Mouse (Mus musculus): ENCODE data around the gene Frem2. TPM values are rescaled to one million over a fixed set of nuclear protein-coding genes. Genes with fewer than 3 reads are reported as not detected.

The Frem2 gene
- polyA plus RNA-seq (2014; fragmentation: Illumina TruSeq; extraction: RNeasy Lipid Tissue Mini Kit (QIAGEN cat#74804)), result 0.91 TPM

GRCm38 (mm10) chr3:53656878-53657561 lies at the start of gene Frem2:
TSS of gene Frem2 (minus strand) at chr3:53657355.

GRCm38 (mm10) chr3:53488353-53488752 lies 168.8 kb downstream of the Frem2 start, which contains the start of gene Stoml3:
TSS of gene Stoml3 (plus strand) at chr3:53488653.

Other genes with a start within 250 kb of the Frem2 start
- gene Nhlrc3, start 194.0 kb downstream of the Frem2 start, polyA plus RNA-seq (2014; fragmentation: Illumina TruSeq; extraction: RNeasy Lipid Tissue Mini Kit (QIAGEN cat#74804)), result 11.6 TPM
- gene Proser1, start 193.7 kb downstream of the Frem2 start, polyA plus RNA-seq (2014; fragmentation: Illumina TruSeq; extraction: RNeasy Lipid Tissue Mini Kit (QIAGEN cat#74804)), result 22.9 TPM
- 4.4 TPM for gene Stoml3, start 168.7 kb downstream of the Frem2 start, polyA plus RNA-seq (2014; fragmentation: Illumina TruSeq; extraction: RNeasy Lipid Tissue Mini Kit (QIAGEN cat#74804))
- gene Gm10985, start 187.7 kb upstream of the Frem2 start, polyA plus RNA-seq (2014; fragmentation: Illumina TruSeq; extraction: RNeasy Lipid Tissue Mini Kit (QIAGEN cat#74804)), result not detected
- 202 TPM for gene Ufm1, start 206.5 kb upstream of the Frem2 start, polyA plus RNA-seq (2014; fragmentation: Illumina TruSeq; extraction: RNeasy Lipid Tissue Mini Kit (QIAGEN cat#74804))

Data from ovary, adult 10 weeks (tissue).